Mouse (Mus musculus): ENCODE measurements around the gene Dlk2. TPM values are rescaled to one million over a fixed set of nuclear protein-coding genes. Genes with fewer than 3 reads are reported as not detected.

The Dlk2 gene
- total RNA-seq, 2 experiments from 2014 or later: 54.6 to 63.8 TPM

GRCm38 (mm10) chr17:46313135-46313715 lies 16.0 kb downstream of the Dlk2 start:
- no peak for DNase-seq
- intact Hi-C loops (cut with DNase I): no loop called here

- DNase-seq: no peak
- intact Hi-C loops (cut with DNase I): no loop called here
Measured at GRCm38 (mm10) chr17:46315813-46316212, 18.6 kb downstream of the Dlk2 start.

- no peak for DNase-seq
- intact Hi-C loops (cut with DNase I): no loop called here
Measured at GRCm38 (mm10) chr17:46320492-46320891, 23.3 kb downstream of the Dlk2 start.

- DNase-seq: no peak
- intact Hi-C loops (cut with DNase I): no loop called here
Measured at GRCm38 (mm10) chr17:46322046-46322823, 25.0 kb downstream of the Dlk2 start.

- intact Hi-C loops (cut with DNase I): no loop called here
- no peak for DNase-seq
Measured at GRCm38 (mm10) chr17:46327413-46327905, 30.2 kb downstream of the Dlk2 start.

- intact Hi-C loops (cut with DNase I): no loop called here
Measured at GRCm38 (mm10) chr17:46327906-46328534, 30.8 kb downstream of the Dlk2 start, which contains the start of gene Abcc10. Abcc10 (minus strand) TSS chr17:46328352.

GRCm38 (mm10) chr17:46328723-46329122 lies 31.5 kb downstream of the Dlk2 start:
- intact Hi-C loops (cut with DNase I): no loop called here

More at GRCm38 (mm10) chr17:46327906-46328534, 30.8 kb downstream of the Dlk2 start, which contains the start of gene Abcc10:
- DNase-seq: peak; percentile 97

GRCm38 (mm10) chr17:46336475-46336874 lies 39.3 kb downstream of the Dlk2 start:
- intact Hi-C loops (cut with DNase I): no loop called here
- no peak for DNase-seq

More at GRCm38 (mm10) chr17:46328723-46329122, 31.5 kb downstream of the Dlk2 start:
- no peak for DNase-seq

GRCm38 (mm10) chr17:46341208-46341607 lies 44.0 kb downstream of the Dlk2 start:
- no peak for DNase-seq
- intact Hi-C loops (cut with DNase I): no loop called here

- intact Hi-C loops (cut with DNase I): no loop called here
- no peak for DNase-seq
Measured at GRCm38 (mm10) chr17:46351026-46351700, 53.9 kb downstream of the Dlk2 start.

Other genes starting within 250 kb of the Dlk2 start
- 10 to 100 TPM; 75.8 to 78.3 TPM for gene Mrps18a, start 186.4 kb upstream of the Dlk2 start, total RNA-seq (2021)
- 10 to 100 TPM; 40.0 to 43.8 TPM for gene Rsph9, start 153.2 kb upstream of the Dlk2 start, total RNA-seq (2021)
- 10 to 100 TPM; 16.2 to 17.8 TPM for gene Mad2l1bp, start 143.9 kb upstream of the Dlk2 start, total RNA-seq (2021)
- 100 to 1,000 TPM; 111 TPM for gene Gtpbp2, start 136.4 kb upstream of the Dlk2 start, total RNA-seq (2021)
- 10 to 100 TPM in 1 of 2 experiments, 1 to 10 TPM in 1; 9.7 to 10.7 TPM for gene Polh, start 94.8 kb upstream of the Dlk2 start, total RNA-seq (2021)
- 10 to 100 TPM; 45.0 to 46.3 TPM for gene Xpo5, start 94.6 kb upstream of the Dlk2 start, total RNA-seq (2021)
- gene Polr1c, start 49.4 kb upstream of the Dlk2 start, total RNA-seq (2021): 10 to 100 TPM; 50.0 to 50.1 TPM
- 10 to 100 TPM; 55.3 to 56.7 TPM for gene Yipf3, start 49.3 kb upstream of the Dlk2 start, total RNA-seq (2021)
- gene Lrrc73, start 43.9 kb upstream of the Dlk2 start, total RNA-seq (2021): 10 to 100 TPM; 84.5 to 94.1 TPM
- 10 to 100 TPM; 35.5 to 44.3 TPM for gene Tjap1, start 14.4 kb upstream of the Dlk2 start, total RNA-seq (2021)
- 1 to 10 TPM; 9.7 to 9.9 TPM for gene Abcc10, start 30.9 kb downstream of the Dlk2 start, total RNA-seq (2021)
- gene Zfp318, start 86.3 kb downstream of the Dlk2 start, total RNA-seq (2021): 10 to 100 TPM; 93.1 to 96.1 TPM
- 1 to 10 TPM; 2.6 to 4.7 TPM for gene Crip3, start 131.5 kb downstream of the Dlk2 start, total RNA-seq (2021)
- under 1 TPM; 0.28 to 0.62 TPM for gene Slc22a7, start 141.0 kb downstream of the Dlk2 start, total RNA-seq (2021)
- gene Ttbk1, start 190.3 kb downstream of the Dlk2 start, total RNA-seq (2021): 10 to 100 TPM; 86.7 to 88.6 TPM
- 1 to 10 TPM; 6.0 to 7.1 TPM for gene Dnph1, start 199.3 kb downstream of the Dlk2 start, total RNA-seq (2021)
- 10 to 100 TPM; 48.0 to 49.9 TPM for gene Cul9, start 249.0 kb downstream of the Dlk2 start, total RNA-seq (2021)

All from left cerebral cortex, postnatal 4 days (tissue).